Mouse (Mus musculus): ENCODE results near the gene Ppp1ca. TPM values are rescaled to one million over a fixed set of nuclear protein-coding genes. Genes with fewer than 3 reads are reported as not detected.

Ppp1ca gene
- polyA plus RNA-seq, 1 experiment from 2014 or later: 666 TPM

- Histone ChIP-seq H3K4me1 (replicated peaks) (peaks cover 16% of the 10 kb centered on the region), H3K9ac (no peak overlapping the region), H3K9me3 (replicated peaks) (no peaks in the 10 kb centered on the region), H3K4me2 (no peak overlapping the region), H3K36me3 (no peaks in the 10 kb centered on the region), H3K27ac (no peak overlapping the region), H3K4me3 (no peak overlapping the region), H3K27me3 (peaks cover 10% of the 10 kb centered on the region; the same call in 1 of the 2 replicates)
- 14% methylated on average over 8 of the region's 8 CpGs for WGBS
- no peak for ATAC-seq (replicated peaks; ENCODE audit: insufficient number of reproducible peaks, insufficient read depth, low FRiP score, low read depth)
Observed at GRCm38 (mm10) chr19:4227894-4228678, 36.2 kb downstream of the Ppp1ca start.

GRCm38 (mm10) chr19:4228891-4229290 is 37.0 kb downstream of the Ppp1ca start:
- Histone ChIP-seq H3K9me3 (replicated peaks) (no peaks in the 10 kb centered on the region), H3K4me1 (replicated peaks) (peaks cover 16% of the 10 kb centered on the region), H3K27ac (no peak overlapping the region), H3K36me3 (no peaks in the 10 kb centered on the region), H3K9ac (no peak overlapping the region), H3K27me3 (peaks cover 10% of the 10 kb centered on the region; the same call in 1 of the 2 replicates), H3K4me2 (no peak overlapping the region), H3K4me3 (no peak overlapping the region)
- no peak for ATAC-seq (replicated peaks; ENCODE audit: insufficient number of reproducible peaks, insufficient read depth, low FRiP score, low read depth)
- 73% methylated on average over 4 of the region's 4 CpGs for WGBS

- 41% methylated on average over 9 of the region's 9 CpGs for WGBS
- H3K27me3 ChIP-seq: peaks cover 10% of the 10 kb centered on the region; the same call in 1 of the 2 replicates
- ATAC-seq (replicated peaks; ENCODE audit: insufficient number of reproducible peaks, insufficient read depth, low FRiP score, low read depth): no peak
Observed at GRCm38 (mm10) chr19:4229451-4230076, 37.7 kb downstream of the Ppp1ca start.

GRCm38 (mm10) chr19:4230415-4230814 is 38.5 kb downstream of the Ppp1ca start:
- Histone ChIP-seq H3K4me2 (no peak overlapping the region), H3K27me3 (0 out of 2 replicates have a peak, but pooled peaks cover 6% of the 10 kb centered on the region), H3K4me1 (replicated peaks) (peaks cover 16% of the 10 kb centered on the region), H3K9ac (no peak overlapping the region), H3K4me3 (no peak overlapping the region), H3K27ac (0 out of 2 replicates have a peak overlapping the region, but pooled peaks have one; percentile 7), H3K36me3 (no peaks in the 10 kb centered on the region), H3K9me3 (replicated peaks) (no peaks in the 10 kb centered on the region)
- no peak for ATAC-seq (replicated peaks; ENCODE audit: insufficient number of reproducible peaks, insufficient read depth, low FRiP score, low read depth)
- WGBS: 66% methylated on average over 8 of the region's 8 CpGs

More at GRCm38 (mm10) chr19:4229451-4230076, 37.7 kb downstream of the Ppp1ca start:
- Histone ChIP-seq H3K36me3 (no peaks in the 10 kb centered on the region), H3K9me3 (replicated peaks) (no peaks in the 10 kb centered on the region), H3K4me2 (no peak overlapping the region), H3K9ac (no peak overlapping the region), H3K4me3 (no peak overlapping the region), H3K27ac (no peak overlapping the region), H3K4me1 (replicated peaks) (peaks cover 16% of the 10 kb centered on the region)

- ATAC-seq (replicated peaks; ENCODE audit: insufficient number of reproducible peaks, insufficient read depth, low FRiP score, low read depth): peak; percentile 91
- Histone ChIP-seq H3K36me3 (no peaks in the 10 kb centered on the region), H3K9ac (peak within 1 kb of the TSS; percentile 67), H3K4me1 (replicated peaks) (peaks cover 16% of the 10 kb centered on the region), H3K4me3 (peak within 1 kb of the TSS; percentile 61), H3K27me3 (0 out of 2 replicates have a peak, but pooled peaks cover 6% of the 10 kb centered on the region), H3K4me2 (peak within 1 kb of the TSS; percentile 85), H3K9me3 (replicated peaks) (no peaks in the 10 kb centered on the region), H3K27ac (peak within 1 kb of the TSS; percentile 87)
- 8% methylated on average over 26 of the region's 26 CpGs for WGBS
Observed at GRCm38 (mm10) chr19:4231253-4232185, 39.7 kb downstream of the Ppp1ca start, which contains the start of gene Pold4. Gene Pold4 (plus strand): TSS chr19:4231899.

- Histone ChIP-seq H3K4me1 (replicated peaks) (peaks cover 16% of the 10 kb centered on the region), H3K27me3 (0 out of 2 replicates have a peak, but pooled peaks cover 3% of the 10 kb centered on the region), H3K9me3 (replicated peaks) (no peaks in the 10 kb centered on the region), H3K36me3 (no peaks in the 10 kb centered on the region), H3K4me2 (peak overlapping the region; percentile 85), H3K27ac (peak overlapping the region; percentile 87), H3K9ac (peak overlapping the region; percentile 67), H3K4me3 (peak overlapping the region; percentile 61)
- 18% methylated on average over 2 of the region's 2 CpGs for WGBS
- 0 out of 2 replicates have a peak, but pooled peaks have one; percentile 3 for ATAC-seq (replicated peaks; ENCODE audit: insufficient number of reproducible peaks, insufficient read depth, low FRiP score, low read depth)
Observed at GRCm38 (mm10) chr19:4232186-4232572, 40.3 kb downstream of the Ppp1ca start.

GRCm38 (mm10) chr19:4232651-4233050 is 40.8 kb downstream of the Ppp1ca start:
- 86% methylated on average over 7 of the region's 7 CpGs for WGBS
- Histone ChIP-seq H3K27ac (peak overlapping the region; percentile 87; the same call in 1 of the 2 replicates), H3K4me3 (peak overlapping the region; percentile 61; the same call in 1 of the 2 replicates)

GRCm38 (mm10) chr19:4234548-4234947 is 42.7 kb downstream of the Ppp1ca start:
- Histone ChIP-seq H3K4me1 (replicated peaks) (peaks cover 16% of the 10 kb centered on the region), H3K27me3 (0 out of 2 replicates have a peak, but pooled peaks cover 3% of the 10 kb centered on the region), H3K9me3 (replicated peaks) (no peaks in the 10 kb centered on the region), H3K27ac (no peak overlapping the region), H3K4me2 (no peak overlapping the region), H3K9ac (no peak overlapping the region), H3K4me3 (no peak overlapping the region), H3K36me3 (no peaks in the 10 kb centered on the region)
- ATAC-seq (replicated peaks; ENCODE audit: insufficient number of reproducible peaks, insufficient read depth, low FRiP score, low read depth): no peak
- WGBS: 63% methylated on average over 4 of the region's 4 CpGs

More at GRCm38 (mm10) chr19:4232651-4233050, 40.8 kb downstream of the Ppp1ca start:
- peak overlapping the region; percentile 85 for H3K4me2 ChIP-seq
- H3K9ac ChIP-seq: peak overlapping the region; percentile 67; the same call in 1 of the 2 replicates
- H3K27me3 ChIP-seq: 0 out of 2 replicates have a peak, but pooled peaks cover 3% of the 10 kb centered on the region
- H3K36me3 ChIP-seq: no peaks in the 10 kb centered on the region
- peaks cover 16% of the 10 kb centered on the region for H3K4me1 ChIP-seq (replicated peaks)
- H3K9me3 ChIP-seq (replicated peaks): no peaks in the 10 kb centered on the region
- no peak for ATAC-seq (replicated peaks; ENCODE audit: insufficient number of reproducible peaks, insufficient read depth, low FRiP score, low read depth)

- Histone ChIP-seq H3K36me3 (no peaks in the 10 kb centered on the region), H3K27me3 (no peaks in the 10 kb centered on the region), H3K4me2 (no peak overlapping the region), H3K4me1 (replicated peaks) (no peaks in the 10 kb centered on the region), H3K9me3 (replicated peaks) (no peaks in the 10 kb centered on the region), H3K9ac (no peak overlapping the region), H3K4me3 (no peak overlapping the region), H3K27ac (no peak overlapping the region)
- ATAC-seq (replicated peaks; ENCODE audit: insufficient number of reproducible peaks, insufficient read depth, low FRiP score, low read depth): no peak
- 64% methylated on average over 8 of the region's 8 CpGs for WGBS
Observed at GRCm38 (mm10) chr19:4240247-4240668, 48.4 kb downstream of the Ppp1ca start.

- Histone ChIP-seq H3K9me3 (replicated peaks) (no peaks in the 10 kb centered on the region), H3K36me3 (no peaks in the 10 kb centered on the region), H3K27me3 (no peaks in the 10 kb centered on the region), H3K4me3 (no peak overlapping the region), H3K4me2 (no peak overlapping the region), H3K9ac (no peak overlapping the region), H3K27ac (no peak overlapping the region), H3K4me1 (replicated peaks) (no peaks in the 10 kb centered on the region)
- 66% methylated on average over 3 of the region's 3 CpGs for WGBS
- ATAC-seq (replicated peaks; ENCODE audit: insufficient number of reproducible peaks, insufficient read depth, low FRiP score, low read depth): no peak
Observed at GRCm38 (mm10) chr19:4242416-4242815, 50.6 kb downstream of the Ppp1ca start.

Measured in heart, embryonic 15.5 days (tissue).